10 mouse cellular contexts compared by ENCODE assay signal in the genomic region with DNA sequence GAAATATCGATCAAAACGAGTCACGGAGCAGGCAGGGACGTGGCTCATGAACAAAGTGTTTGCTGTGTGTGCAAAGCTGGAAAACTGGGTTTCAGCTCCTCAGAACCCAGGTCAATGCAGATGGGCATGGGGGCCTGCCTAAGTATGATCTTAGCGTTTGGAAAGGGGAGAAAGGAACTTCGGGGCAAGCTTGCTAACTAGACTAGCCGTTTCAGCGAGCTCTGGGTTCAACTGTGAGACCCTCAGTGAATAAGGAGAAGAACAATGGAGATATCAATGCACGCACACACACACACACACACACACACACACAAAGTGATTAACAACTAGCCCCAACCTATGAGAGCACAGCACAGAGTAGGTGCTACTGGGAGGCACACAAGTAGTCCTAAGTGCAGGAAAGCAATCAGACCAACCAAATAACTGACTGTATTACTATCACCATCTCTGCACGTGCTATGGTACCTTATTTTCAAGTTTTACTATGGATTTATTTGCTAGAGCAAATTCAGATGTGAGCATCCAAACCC.
DNase-seq lines count a peak whose midpoint lies in the region; ATAC-seq and TF ChIP-seq lines count a peak whose summit lies in the region.
"Had no signal": no experiment of that assay in that cellular context is flagged by ENCODE, and none has a peak within 500 bp of the region (broad histone marks: within the 10 kb centered on the region; RNA-seq: fewer than 3 reads in every experiment).

No protein-coding gene starts in this region.

- no peak overlapping the region for H3K4me3 ChIP-seq in heart, embryonic 14.5 days (ENCODE audit: control insufficient read depth in 1 of 2, insufficient read depth in 1 of 2, low read depth in 1 of 2, low read length in 2 of 2)
- no peak overlapping the region for H3K4me3 ChIP-seq in embryonic facial prominence, embryonic 12.5 days
- H3K4me3 ChIP-seq in hindbrain, postnatal 0 days (ENCODE audit: low read length), result no peak overlapping the region
- no peak overlapping the region for H3K4me3 ChIP-seq in neural tube, embryonic 11.5 days (ENCODE audit: low read depth, low read length)
- no peak overlapping the region for H3K4me3 ChIP-seq in left cerebral cortex, adult 2 months

- H3K27me3 ChIP-seq in heart, embryonic 14.5 days (ENCODE audit: control insufficient read depth, insufficient read depth, low read length), result no peaks in the 10 kb centered on the region
- H3K27me3 ChIP-seq in embryonic facial prominence, embryonic 12.5 days, result no peaks in the 10 kb centered on the region
- no peaks in the 10 kb centered on the region for H3K27me3 ChIP-seq in hindbrain, postnatal 0 days (ENCODE audit: insufficient read depth, low read length)
- no peaks in the 10 kb centered on the region for H3K27me3 ChIP-seq in neural tube, embryonic 11.5 days (ENCODE audit: control insufficient read depth, insufficient read depth, low read length)
- H3K27me3 ChIP-seq: CH12.LX had no signal

- no peaks in the 10 kb centered on the region for H3K9me3 ChIP-seq in heart, embryonic 14.5 days (ENCODE audit: control insufficient read depth, low read length)
- no peaks in the 10 kb centered on the region for H3K9me3 ChIP-seq in embryonic facial prominence, embryonic 12.5 days
- H3K9me3 ChIP-seq in hindbrain, postnatal 0 days (ENCODE audit: low read length), result no peaks in the 10 kb centered on the region
- no peaks in the 10 kb centered on the region for H3K9me3 ChIP-seq in neural tube, embryonic 11.5 days (ENCODE audit: control insufficient read depth, low read length)

- peak overlapping the region; percentile 11 for H3K4me2 ChIP-seq in heart, embryonic 14.5 days (ENCODE audit: low read length)
- H3K4me2 ChIP-seq in embryonic facial prominence, embryonic 12.5 days (replicated peaks), result 0 out of 2 replicates have a peak overlapping the region, but pooled peaks have one; percentile 5
- peak overlapping the region; percentile 37; the same call in 1 of the 2 replicates for H3K4me2 ChIP-seq in hindbrain, postnatal 0 days (ENCODE audit: low read depth, low read length)
- H3K4me2 ChIP-seq in neural tube, embryonic 11.5 days (ENCODE audit: low read depth), result peak overlapping the region; percentile 15; the same call in 1 of the 2 replicates

- DNase-seq in heart, adult 8-10 months (ENCODE audit: low spot score), result no peak
- no peak for DNase-seq in hindbrain, postnatal 0 days (ENCODE audit: low spot score)
- DNase-seq in neural tube, embryonic 11.5 days (ENCODE audit: low spot score), result peak; percentile 19
- DNase-seq in testis, postnatal 14 days (ENCODE audit: low spot score), result no peak
- no peak for DNase-seq in left cerebral cortex, adult 2 months (ENCODE audit: extremely low spot score in 1 of 2, low spot score in 2 of 2)
- DNase-seq in urinary bladder, adult 18-20 months (ENCODE audit: low spot score in 2 of 2), result no peak
- DNase-seq: adrenal gland, adult 2 months had no signal

- peaks cover 21 to 24% of the 10 kb centered on the region in 2 experiments for H3K4me1 ChIP-seq in heart, embryonic 14.5 days (ENCODE audit: control insufficient read depth in 2 of 2, insufficient read depth in 2 of 2, low read length in 2 of 2)
- peaks cover 29% of the 10 kb centered on the region for H3K4me1 ChIP-seq in embryonic facial prominence, embryonic 12.5 days
- H3K4me1 ChIP-seq in hindbrain, postnatal 0 days (ENCODE audit: insufficient read depth, low read length), result no peaks in the 10 kb centered on the region
- peaks cover 21% of the 10 kb centered on the region for H3K4me1 ChIP-seq in neural tube, embryonic 11.5 days (ENCODE audit: control insufficient read depth, insufficient read depth, low read length)

- no peak for ATAC-seq in heart, embryonic 14.5 days (ENCODE audit: insufficient number of reproducible peaks, insufficient read depth, low FRiP score, low read depth)
- peak; percentile 53; the same call in 1 of the 2 replicates for ATAC-seq in embryonic facial prominence, embryonic 12.5 days (ENCODE audit: insufficient number of reproducible peaks, insufficient read depth, low FRiP score, low TSS enrichment)
- ATAC-seq in hindbrain, postnatal 0 days, result no peak
- no peak for ATAC-seq in neural tube, embryonic 11.5 days (ENCODE audit: insufficient read depth, low FRiP score, low TSS enrichment)

- no peaks in the 10 kb centered on the region for H3K36me3 ChIP-seq in heart, embryonic 14.5 days (ENCODE audit: control insufficient read depth, insufficient read depth, low read length)
- H3K36me3 ChIP-seq in embryonic facial prominence, embryonic 12.5 days, result no peaks in the 10 kb centered on the region
- no peaks in the 10 kb centered on the region for H3K36me3 ChIP-seq in hindbrain, postnatal 0 days (ENCODE audit: insufficient read depth, low read length)
- no peaks in the 10 kb centered on the region for H3K36me3 ChIP-seq in neural tube, embryonic 11.5 days (ENCODE audit: control insufficient read depth, insufficient read depth, low read length)

- intact Hi-C loops in left cerebral cortex, adult 2 months (cut with DNase I), result no loop called here

- TF ChIP-seq CTCF in hindbrain, postnatal 0 days (IDR thresholded peaks at IDR 0.05; ENCODE audit: low read depth), result no peak
- no peak for TF ChIP-seq CTCF in left cerebral cortex, adult 2 months (IDR thresholded peaks at IDR 0.05)

- no peak overlapping the region for H3K27ac ChIP-seq in heart, embryonic 14.5 days (replicated peaks in 1 of 2; ENCODE audit: control insufficient read depth in 1 of 2, insufficient read depth in 1 of 2, low read depth in 2 of 2, low read length in 2 of 2)
- H3K27ac ChIP-seq in embryonic facial prominence, embryonic 12.5 days, result peak overlapping the region; percentile 85
- no peak overlapping the region for H3K27ac ChIP-seq in hindbrain, postnatal 0 days
- 0 out of 2 replicates have a peak overlapping the region, but pooled peaks have one; percentile 3 for H3K27ac ChIP-seq in neural tube, embryonic 11.5 days (ENCODE audit: low read depth, low read length)
- H3K27ac ChIP-seq in left cerebral cortex, adult 2 months, result no peak overlapping the region

- WGBS in heart, embryonic 14.5 days, result 50% methylated on average over 10 of the region's 10 CpGs
- WGBS in embryonic facial prominence, embryonic 12.5 days, result 40% methylated on average over 10 of the region's 10 CpGs
- 25% methylated on average over 10 of the region's 10 CpGs for WGBS in hindbrain, postnatal 0 days
- WGBS in neural tube, embryonic 11.5 days, result 17% methylated on average over 10 of the region's 10 CpGs

- no peak overlapping the region for H3K9ac ChIP-seq in heart, embryonic 14.5 days (ENCODE audit: low read length)
- no peak overlapping the region for H3K9ac ChIP-seq in embryonic facial prominence, embryonic 12.5 days
- 0 out of 2 replicates have a peak overlapping the region, but pooled peaks have one; percentile 28 for H3K9ac ChIP-seq in hindbrain, postnatal 0 days (replicated peaks; ENCODE audit: low read length)
- H3K9ac ChIP-seq in neural tube, embryonic 11.5 days (ENCODE audit: low read length), result peak overlapping the region; percentile 32

Comparison
In these comparisons a context has a peak if more than half of its experiments do, and no peak if none do; other contexts are left out.
1. H3K27ac ChIP-seq: peak in embryonic facial prominence, embryonic 12.5 days (single experiment) and neural tube, embryonic 11.5 days (single experiment); none in heart, embryonic 14.5 days (0 of 2), hindbrain, postnatal 0 days (single experiment) and left cerebral cortex, adult 2 months (single experiment).
2. H3K9ac ChIP-seq: peak in hindbrain, postnatal 0 days (single experiment) and neural tube, embryonic 11.5 days (single experiment); none in heart, embryonic 14.5 days (single experiment) and embryonic facial prominence, embryonic 12.5 days (single experiment).
3. Peak in every context shown above with its lines, with median percentiles within 50 percentile points of each other: H3K4me2 ChIP-seq.